Mouse (Mus musculus) heart, postnatal 36 days (tissue): Measurements from ENCODE around the gene Arpc1a. TPM values are rescaled to one million over a fixed set of nuclear protein-coding genes. Genes with fewer than 3 reads are reported as not detected.
A peak's percentile ranks its signal among the peaks of the same experiment; 100 is the strongest.
"Not testable (repeated sequence)": the region's sequence is repeated elsewhere in the genome, so short reads cannot be mapped to it uniquely, and the experiment has no call there.

Source experiments
- DNase-seq, 2 experiments: peaks; one replicate each; pipeline ENCODE4 v3.0.0; 2021 to 2022
- intact Hi-C: fragments of 180-260 bp; cut with DNase I; formaldehyde crosslinking; loops from one replicate; pipeline ENCODE4 v1.15.1; 2025
- total RNA-seq, 2 experiments: library from RNA; stranded (reverse); gene quantifications; 2 replicates each; pipeline ENCODE4 v1.2.3; 2021

Arpc1a gene
- total RNA-seq, 2 experiments from 2014 or later, result 63.4 to 64.3 TPM

DNA sequence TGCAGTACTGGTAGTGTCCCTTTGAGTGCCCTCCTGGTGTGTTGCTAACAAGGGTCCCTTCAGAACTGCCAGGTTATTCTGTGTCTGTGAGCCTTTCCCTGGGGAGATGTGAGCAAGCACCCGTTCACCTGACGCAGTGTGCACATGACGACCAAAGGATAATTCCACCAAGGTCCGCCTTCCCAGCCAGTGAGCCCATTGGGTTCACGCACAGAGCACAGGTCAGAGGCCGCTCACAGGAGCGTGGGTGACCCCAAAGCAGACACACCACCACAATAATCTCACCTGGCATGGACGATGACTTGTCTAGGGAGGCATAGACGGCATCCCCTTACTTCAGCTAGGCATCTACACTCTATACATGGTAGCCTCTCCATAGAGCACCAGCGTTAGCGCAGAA is 17.8 kb downstream of the Arpc1a start:
- DNase-seq, intact Hi-C loops: not testable (repeated sequence)

DNA sequence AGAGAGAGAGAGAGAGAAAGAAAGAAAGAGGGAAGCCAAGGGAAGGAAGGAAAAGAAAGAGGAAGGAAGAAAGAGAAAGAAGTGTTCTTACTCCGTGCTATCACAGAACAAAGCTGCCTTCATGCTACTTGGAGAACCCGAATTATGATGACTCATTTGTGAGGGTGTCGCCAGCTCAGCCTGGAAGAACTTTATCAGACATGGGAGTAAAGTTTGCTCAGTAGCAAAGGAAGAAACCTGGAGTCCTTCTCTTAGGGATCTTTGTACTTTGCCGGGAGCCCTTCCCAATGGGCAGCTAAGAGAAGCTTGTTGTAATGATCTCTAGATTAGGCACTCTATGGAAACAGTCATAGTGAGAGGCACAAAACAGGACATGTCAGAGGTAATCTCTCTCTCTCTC is 19.1 kb downstream of the Arpc1a start:
- no peak for DNase-seq
- intact Hi-C loops, result no loop called here

DNA sequence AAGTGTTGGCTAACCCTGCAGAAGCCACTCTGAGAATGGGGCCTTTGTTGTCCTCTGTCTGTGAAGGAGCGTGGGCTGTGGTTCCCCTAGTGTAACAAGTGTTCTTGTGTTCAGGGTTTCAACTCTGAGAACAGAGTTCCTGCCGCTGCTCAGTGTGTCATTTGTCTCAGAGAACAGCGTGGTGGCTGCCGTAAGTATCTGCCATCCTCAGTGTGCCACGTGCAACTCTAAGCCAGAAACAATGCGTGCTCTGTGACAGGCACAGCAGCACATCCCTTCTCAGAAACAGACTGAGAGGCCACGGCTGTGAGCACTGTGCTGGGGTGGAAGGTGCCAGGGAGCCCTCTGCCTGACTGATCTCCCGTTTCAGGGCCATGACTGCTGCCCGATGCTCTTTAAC is 20.7 kb downstream of the Arpc1a start:
- intact Hi-C loops, result no loop called here
- DNase-seq, result no peak

DNA sequence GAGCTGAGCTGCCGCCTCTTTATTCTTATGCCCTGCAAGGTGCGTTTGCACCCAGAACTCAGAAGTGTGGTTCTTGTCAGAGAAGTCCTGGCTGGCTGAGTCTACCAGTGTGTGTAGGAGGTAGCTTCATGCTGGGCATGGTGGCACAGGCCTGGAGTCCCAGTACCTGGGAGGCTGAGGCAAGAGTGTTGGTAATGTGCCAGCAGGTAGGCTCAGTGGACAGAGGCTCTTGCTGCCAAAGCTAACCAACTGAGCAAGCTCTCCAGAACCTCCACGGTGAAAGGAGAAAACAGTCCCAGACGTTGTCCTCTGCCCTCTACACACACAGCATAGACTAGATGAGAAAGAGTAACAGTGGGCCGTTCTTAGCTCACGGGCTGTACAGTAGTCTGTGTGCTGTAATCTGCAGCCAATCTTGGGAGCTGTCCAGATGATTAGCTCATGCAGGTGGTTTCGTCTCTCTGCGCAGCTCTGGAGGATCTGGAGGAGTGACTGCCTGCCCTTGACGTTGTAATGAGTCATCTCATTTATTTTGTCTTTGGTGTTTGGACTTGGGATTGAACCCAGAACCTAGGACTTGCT is 22.2 kb downstream of the Arpc1a start:
- no peak for DNase-seq
- intact Hi-C loops, result no loop called here

DNA sequence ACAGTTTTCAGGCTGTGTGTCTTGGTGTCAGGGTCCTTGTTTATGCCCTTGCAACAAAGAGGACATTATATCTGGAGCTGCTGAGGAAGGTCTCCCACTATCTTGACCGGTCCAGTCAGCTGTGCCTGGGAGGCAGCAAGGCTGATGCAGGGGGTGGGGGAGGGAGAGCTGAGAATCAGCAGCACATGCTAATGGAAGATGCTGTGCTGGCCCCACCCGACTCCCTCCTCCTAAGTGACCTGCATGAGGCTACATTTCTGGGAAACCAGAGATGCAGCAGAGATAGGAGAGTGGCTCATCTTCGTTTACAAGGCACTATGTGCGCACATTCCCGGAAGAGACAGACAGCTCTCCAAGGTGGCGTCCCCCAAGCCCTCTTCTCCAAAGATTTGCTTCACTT is 26.8 kb downstream of the Arpc1a start:
- DNase-seq, result no peak
- intact Hi-C loops, result loop anchor here (5.0 kb wide), 1 partner anchor 38 kb away; no protein-coding TSS in a partner anchor

DNA sequence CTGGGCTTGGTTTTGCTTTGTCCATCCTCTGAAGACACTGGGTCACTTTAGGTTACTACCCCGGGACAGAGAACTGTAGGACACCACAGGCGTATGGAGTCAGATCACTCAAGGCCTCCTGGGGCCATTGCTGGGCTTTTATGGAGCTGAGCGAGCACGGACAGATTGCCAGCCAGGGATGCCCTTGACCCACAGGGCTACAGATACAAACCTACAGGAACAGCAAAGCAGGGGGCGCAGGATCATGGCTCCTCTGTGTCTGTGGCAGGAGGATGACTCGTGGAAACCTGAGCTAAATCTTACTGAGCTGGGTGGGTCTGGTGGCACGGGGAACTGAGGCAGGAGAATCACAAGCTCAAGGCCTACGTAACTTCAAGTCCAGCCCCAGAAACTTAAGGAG is 28.9 kb downstream of the Arpc1a start:
- intact Hi-C loops, result loop anchor here (2.0 to 5.0 kb wide), 2 partner anchors 28 to 40 kb away; partner anchors contain the start of gene Kpna7

DNA sequence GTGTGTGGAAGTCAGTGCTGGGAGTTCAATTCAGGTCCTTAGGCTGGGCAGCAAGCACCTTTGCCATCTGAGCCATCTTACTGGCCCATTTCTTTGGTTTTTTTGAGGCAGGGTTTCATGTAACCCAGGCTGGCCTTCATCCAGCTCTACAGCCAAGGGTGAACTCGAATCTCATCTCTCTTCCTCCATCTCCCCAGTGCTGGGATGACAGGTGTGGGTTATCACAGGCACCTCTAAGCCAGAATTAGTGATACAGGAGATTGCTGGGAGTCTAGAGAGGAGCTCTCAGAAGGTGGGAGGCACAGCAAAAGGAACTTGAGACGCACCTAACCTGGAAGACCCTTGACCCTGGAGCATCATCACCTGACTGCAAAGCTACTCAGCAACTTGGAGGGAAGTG is 29.8 kb downstream of the Arpc1a start:
- intact Hi-C loops, result loop anchor here (2.0 to 5.0 kb wide), 2 partner anchors 29 to 41 kb away; partner anchors contain the start of gene Kpna7
- no peak for DNase-seq

More for the DNA sequence above, 28.9 kb downstream of the Arpc1a start:
- DNase-seq, result no peak

DNA sequence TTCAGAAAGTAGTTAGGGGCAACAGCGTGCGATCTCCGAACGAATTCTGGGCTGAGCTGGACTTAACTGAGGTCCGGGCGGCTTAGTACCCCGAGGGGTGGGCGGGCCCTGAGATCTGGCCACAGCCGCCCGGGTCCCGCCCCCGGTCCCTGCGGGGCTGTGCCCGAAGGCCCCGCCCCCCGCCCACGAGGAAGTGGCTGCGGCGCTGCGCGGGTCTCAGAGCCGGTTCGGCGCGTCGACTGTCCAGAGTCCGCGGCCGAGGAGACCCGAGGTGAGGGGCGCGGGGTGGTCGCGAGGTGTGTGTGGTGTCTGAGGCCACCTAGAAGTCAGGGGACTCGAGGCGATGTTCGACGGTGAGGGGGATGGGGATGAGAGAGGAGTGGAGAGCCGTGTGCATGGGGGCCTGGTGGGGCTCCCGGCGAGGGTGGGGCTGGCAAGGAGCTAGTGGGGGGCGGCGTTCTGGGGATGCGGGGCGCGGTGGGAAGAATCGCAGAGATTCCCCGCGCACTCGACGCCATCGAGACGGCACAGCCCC is 30.5 kb downstream of the Arpc1a start, which contains the start of gene Arpc1b:
Gene Arpc1b, plus strand, starts transcription at position 145 of the 535 bp plus-strand sequence.
- peak; percentile 77 to 83 for DNase-seq
- intact Hi-C loops, result loop anchor here (5.0 kb wide), 1 partner anchor 42 kb away; no protein-coding TSS in a partner anchor

DNA sequence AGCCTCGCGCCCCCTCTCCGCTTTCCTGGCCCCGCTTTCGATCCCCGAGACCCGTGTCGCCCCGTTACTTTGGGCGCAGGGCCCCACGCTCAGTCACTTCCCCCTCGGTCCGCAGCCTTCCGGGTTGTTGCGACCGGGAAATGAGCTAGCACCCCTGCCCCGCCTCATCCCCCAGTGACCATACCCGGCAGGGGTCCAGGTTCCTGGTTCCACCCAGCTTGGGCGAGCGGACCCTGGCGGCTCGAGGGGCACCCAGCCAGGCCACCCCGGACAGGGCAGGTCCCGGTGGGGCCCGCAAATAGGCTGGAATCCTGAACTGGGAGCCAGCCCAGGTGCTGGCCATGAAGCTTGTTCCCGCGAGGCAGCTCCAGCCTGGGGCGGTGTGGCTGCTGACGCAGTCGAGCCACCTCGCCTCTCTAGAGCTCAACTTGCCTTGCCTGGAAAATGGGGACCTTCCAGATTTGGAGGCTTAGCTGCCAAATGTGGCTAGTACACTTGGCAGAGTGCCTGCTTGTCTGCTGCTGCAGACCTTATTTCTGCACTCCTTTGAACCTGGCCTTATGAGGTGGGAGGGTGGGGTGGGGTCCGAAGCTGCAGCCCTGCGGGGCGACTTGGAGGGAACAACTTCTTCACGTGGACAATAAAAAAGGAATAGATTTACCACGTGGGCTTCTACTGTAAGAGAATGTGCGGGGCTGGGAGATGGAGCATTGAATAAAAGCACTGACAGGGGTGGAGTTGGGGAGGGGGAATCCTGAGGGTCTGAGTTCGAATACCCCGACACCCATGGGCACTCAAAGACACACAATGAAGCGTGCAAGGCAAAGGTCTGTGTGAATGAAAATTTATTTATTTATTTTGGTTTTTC is 31.2 kb downstream of the Arpc1a start:
- peak; percentile 79 to 86 for DNase-seq
- intact Hi-C loops, result loop anchor here (5.0 kb wide), 1 partner anchor 43 kb away; no protein-coding TSS in a partner anchor

DNA sequence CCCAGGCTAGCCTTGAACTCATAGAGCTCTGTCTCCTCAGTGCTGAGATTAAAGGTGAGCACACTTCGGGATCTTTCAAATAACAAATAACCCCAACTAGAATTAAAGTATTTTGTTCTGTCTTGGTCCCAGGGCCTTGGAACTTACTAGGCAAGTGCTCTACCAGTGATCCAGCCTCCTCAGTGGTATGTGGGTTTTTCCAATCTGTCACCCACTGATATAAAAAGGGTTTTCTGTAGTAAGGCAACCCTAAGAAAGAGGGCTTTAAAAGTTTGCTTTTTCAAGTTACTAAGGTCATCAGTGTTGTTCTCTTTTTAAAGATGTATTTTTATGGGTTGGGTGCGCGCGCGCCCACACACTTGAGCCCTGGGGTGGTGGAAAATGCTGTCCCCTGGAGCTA is 32.1 kb downstream of the Arpc1a start:
- DNase-seq, result no peak
- intact Hi-C loops, result no loop called here

DNA sequence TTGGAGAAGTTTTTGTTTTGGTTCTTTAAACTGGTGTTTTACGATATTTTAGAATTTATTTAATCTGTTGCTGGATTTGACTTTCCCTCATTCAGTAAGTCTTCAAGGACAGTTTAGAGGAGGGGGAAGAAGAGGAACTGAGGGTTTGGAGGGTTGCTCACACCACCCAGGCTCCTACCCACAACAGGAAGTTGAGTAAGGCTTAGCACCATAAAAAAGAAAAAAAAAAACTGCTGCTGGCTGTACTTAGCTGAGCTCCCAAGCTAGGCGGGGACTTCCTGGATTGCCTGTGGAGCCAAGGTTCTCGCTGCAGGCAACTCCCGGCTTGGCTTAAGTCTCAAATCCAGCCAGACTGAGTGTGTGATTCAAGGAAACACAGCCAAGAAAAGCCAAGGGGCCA is 32.7 kb downstream of the Arpc1a start:
- intact Hi-C loops, result no loop called here
- DNase-seq, result peak; percentile 67 to 71

DNA sequence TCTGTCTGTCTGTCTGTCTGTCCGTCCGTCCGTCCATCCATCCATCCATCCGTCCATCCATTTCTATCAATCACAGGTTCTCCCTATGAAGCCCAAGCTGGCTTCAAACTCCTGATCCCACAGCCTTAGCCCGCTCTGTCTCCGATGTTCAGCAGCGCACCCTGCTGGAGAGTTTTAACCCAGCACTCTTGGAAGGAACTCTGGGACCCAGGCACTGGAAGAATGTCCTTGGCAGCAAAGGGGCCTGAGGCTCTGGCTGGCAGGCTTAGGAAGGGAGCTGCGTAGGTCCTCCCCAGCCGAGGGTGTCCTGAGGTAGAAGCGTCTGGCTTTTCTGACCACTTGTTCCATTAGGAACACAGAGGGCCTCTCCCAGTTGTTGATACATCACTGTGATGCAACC is 33.3 kb downstream of the Arpc1a start:
- intact Hi-C loops, result loop anchor here (1.0 kb wide), 1 partner anchor 22 kb away; no protein-coding TSS in a partner anchor
- DNase-seq, result peak; percentile 80 to 82

DNA sequence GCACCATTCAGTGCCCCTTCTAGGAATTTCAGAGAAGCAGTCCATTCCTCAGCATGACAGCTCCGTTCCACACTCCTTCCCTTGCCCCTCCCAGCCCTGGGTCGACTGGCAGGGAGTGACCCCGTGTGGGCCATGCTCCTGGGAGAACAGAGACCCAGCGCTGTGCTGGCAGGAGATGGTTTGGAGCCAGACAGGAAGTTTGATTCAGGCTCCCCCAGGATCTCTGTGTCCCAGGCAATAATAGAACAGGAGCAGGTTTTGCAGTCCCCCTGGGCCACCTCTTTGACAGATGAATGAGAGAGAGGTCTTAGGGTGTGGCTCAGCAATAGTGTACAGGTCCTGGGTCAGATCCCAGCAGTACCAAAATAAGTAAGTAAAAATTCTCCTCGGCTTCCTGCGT is 34.4 kb downstream of the Arpc1a start:
- intact Hi-C loops, result no loop called here

DNA sequence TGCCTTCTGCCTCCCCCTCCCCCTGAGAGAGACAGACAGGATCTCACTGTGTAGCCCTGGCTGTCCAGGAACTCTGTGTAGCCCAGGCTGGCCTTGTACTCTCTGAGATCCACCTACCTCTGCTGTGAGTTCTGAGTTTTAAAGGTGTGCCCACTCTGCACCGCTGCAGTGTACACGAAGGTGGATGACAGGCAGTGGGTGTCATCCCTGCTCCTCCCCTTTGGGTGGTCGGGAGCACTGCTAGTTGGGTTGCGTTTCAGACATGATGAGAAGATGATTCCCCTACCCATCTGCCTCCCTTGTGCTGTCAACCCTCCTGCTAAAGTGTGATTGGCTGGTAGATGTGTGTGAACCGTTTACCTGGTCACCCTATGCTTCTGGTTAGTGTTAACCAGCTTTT is 34.8 kb downstream of the Arpc1a start:
- DNase-seq, result no peak
- intact Hi-C loops, result no loop called here

More for the DNA sequence above, 34.4 kb downstream of the Arpc1a start:
- DNase-seq, result no peak

DNA sequence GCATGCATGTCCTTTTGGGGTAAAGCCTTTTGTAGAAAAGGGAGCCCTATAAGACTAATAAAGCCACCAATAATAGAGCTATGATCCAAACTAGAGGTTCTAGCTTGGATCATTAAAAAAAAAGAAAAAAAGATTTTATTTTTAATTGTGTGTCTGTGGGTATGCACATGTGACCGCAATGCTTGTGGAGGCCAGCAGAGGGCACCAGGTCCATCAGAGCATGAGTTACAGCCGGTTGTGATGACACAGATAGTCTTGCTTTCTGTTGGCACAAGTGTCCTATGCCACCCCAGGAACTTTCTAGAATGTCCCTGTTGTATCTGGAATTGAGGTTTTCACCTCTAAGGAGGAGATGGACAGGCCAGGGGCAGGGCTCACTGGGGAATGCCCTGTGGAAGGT is 35.8 kb downstream of the Arpc1a start:
- no peak for DNase-seq
- intact Hi-C loops, result no loop called here

DNA sequence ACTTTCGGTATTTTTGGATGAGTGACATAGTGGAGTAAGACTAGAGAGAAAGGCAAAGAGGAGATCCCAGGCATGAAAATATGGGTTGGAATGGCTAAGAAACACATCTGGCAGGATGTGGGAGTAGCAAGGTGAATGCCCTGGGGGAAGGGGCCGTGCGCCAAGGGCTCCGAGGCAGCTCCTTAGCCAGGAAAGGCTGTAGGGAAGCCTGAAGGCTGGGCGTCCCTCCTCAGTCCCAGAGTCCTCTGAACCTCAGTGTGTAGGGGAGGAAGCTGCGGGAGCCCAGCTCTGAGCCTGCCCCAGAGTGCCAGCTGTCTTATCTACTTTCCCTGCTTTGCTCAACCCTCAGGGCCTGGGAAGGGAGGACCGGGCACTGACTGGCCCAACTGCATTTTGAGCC is 37.3 kb downstream of the Arpc1a start:
- DNase-seq, result no peak
- intact Hi-C loops, result no loop called here

DNA sequence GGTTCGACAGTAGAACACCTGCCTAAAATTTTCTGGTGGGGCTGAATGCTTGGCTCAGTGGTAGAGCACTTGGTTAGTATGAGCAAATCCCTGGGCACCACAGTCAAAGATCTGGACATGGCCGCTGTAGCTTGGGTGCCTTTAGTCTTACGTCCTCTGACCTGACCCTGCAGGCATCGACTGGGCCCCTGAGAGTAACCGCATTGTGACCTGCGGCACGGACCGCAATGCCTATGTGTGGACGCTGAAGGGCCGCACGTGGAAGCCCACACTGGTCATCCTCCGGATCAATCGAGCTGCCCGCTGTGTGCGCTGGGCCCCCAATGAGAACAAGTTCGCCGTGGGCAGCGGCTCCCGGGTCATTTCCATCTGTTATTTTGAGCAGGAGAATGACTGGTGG is 39.8 kb downstream of the Arpc1a start:
- intact Hi-C loops, result no loop called here
- no peak for DNase-seq

DNA sequence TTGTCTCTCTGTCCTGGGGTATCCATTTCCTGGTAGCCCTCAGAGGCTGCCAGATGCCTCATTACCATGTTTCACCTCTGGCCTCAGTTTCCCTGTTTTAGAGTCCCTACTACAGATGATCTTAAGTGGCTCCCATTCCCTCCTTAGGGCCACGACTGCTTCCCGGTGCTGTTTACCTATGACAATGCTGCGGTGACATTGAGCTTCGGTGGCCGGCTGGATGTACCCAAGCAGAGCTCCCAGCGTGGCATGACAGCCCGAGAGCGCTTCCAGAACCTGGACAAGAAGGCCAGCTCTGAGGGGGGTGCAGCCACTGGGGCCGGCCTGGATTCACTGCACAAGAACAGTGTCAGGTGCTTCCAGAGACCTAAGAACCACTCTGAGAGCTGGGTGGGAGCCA is 43.0 kb downstream of the Arpc1a start:
- intact Hi-C loops, result no loop called here
- DNase-seq, result no peak

DNA sequence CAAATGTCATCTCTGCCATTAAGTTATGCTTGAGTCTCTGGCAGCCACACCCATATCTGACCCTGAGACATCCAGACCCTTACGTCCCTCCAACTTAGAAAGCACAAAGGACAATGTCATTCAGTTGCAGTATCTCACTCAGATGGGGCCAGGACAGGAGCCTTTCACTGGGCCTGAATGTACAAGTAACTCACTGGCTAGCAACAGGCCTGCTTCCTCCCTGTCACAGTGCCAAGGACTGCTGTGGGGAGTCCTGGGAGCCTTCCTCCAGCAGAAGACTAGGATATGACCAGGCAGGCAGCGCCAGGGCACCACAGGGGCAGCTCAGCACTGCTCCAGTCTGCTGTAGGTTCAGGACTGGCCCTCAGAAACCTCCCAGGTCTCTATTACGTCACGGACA is 45.5 kb downstream of the Arpc1a start:
- DNase-seq, result peak in 1 of 2 experiments; percentile 38
- intact Hi-C loops, result no loop called here

DNA sequence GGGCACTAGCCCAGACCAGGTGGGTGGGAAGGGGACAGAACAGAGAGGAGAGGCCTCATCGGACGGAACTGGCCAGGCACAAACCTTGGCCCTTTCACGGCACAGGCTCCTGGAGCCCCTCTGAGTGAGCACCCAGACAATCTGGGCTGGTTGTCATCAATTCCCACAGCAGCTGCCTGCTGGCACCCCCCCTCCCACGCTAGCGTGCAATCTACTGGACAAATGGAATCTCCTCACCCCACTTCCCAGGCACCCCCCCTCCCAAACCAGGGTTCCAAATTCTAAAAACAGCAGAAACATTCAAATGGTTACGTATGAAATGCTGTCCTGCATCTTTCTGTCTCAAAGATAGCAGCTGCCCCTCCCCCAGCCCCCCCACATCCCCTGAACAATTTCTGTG is 46.1 kb downstream of the Arpc1a start:
- DNase-seq, result not testable (repeated sequence)

DNA sequence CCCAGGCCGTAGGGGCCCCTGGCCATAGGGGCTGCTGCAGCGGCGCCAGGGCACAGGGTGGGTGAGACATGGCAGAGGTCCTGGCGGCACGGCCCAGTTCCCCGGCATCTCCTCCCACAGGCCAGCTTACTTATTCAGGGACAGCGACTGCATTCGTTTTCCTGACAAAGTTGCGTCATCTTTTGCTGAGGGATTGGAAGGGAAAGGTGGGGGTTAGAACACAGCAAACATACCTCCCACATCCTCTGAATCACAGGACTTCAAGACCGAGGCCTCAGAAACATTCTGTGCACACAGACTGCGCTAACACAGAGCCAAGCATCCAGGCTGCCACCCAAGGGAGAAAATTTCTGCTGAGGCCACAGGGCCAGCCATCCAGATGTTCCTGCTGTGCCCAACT is 46.6 kb downstream of the Arpc1a start:
- intact Hi-C loops, result no loop called here

More for the DNA sequence above, 46.1 kb downstream of the Arpc1a start:
- intact Hi-C loops, result not testable (repeated sequence)

More for the DNA sequence above, 46.6 kb downstream of the Arpc1a start:
- DNase-seq, result peak in 1 of 2 experiments; percentile 27
